Mouse (Mus musculus): Measurements from ENCODE around the gene Sell.

DNA sequence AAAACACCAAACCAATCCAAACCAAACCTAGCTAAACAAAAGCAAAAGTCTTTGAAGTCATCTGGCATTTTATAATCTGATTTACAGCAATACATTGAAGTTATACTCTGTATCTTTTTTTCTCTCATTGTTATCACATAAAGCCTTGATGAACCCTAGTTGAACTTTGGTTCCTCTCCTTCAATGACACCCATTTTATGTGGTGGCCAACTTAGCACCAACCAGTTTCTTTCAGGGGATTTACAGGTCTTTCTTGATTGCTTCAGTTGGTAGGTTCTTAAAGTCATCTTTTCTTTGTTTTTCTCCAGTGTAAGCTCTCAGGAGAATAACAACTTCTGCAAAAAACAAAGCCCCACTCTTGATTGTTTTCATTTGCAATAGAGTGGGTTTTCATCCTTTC, 7.5 kb downstream of the Sell start:
- TF ChIP-seq CTCF (IDR thresholded peaks at IDR 0.05; ENCODE audit: low read depth, low read length) (no peak), POLR2A (IDR thresholded peaks at IDR 0.05; ENCODE audit: insufficient read depth, low read length) (no peak)

All from ES-Bruce4 (cell line).